Mouse (Mus musculus) intestine, embryonic 16.5 days (tissue): ENCODE data around the gene Phf2. TPM values are rescaled to one million over a fixed set of nuclear protein-coding genes. Genes with fewer than 3 reads are reported as not detected.

Experiments used
- ATAC-seq: fragments of 200-750 bp; cut with Nextera tagmentation; 2 replicates; pipeline ENCODE4 v1.8.0; 2017; ENCODE audit warnings: moderate TSS enrichment, moderate library complexity
- H3K27ac ChIP-seq: fragments of 300-500 bp; sonication (generic); 2 replicates; pipeline ENCODE4 v1.5.1; 2014; ENCODE audit warnings: mild to moderate bottlenecking, low read length
- H3K27me3 ChIP-seq: fragments of 300-500 bp; sonication (generic); replicated peaks from 2 replicates; pipeline ENCODE4 v1.6.1; 2014; ENCODE audit warnings: low read length, control low read depth, mixed read lengths; ENCODE audit not compliant: control insufficient read depth, insufficient read depth
- H3K36me3 ChIP-seq: fragments of 300-500 bp; sonication (generic); 2 replicates; pipeline ENCODE4 v1.6.1; 2014; ENCODE audit warnings: low read length, control low read depth; ENCODE audit not compliant: control insufficient read depth, insufficient read depth
- H3K4me1 ChIP-seq: fragments of 300-500 bp; sonication (generic); 2 replicates; pipeline ENCODE4 v1.6.1; 2014; ENCODE audit warnings: low read length, control low read depth, mixed read lengths; ENCODE audit not compliant: control insufficient read depth, insufficient read depth
- H3K4me2 ChIP-seq: fragments of 300-500 bp; sonication (generic); 2 replicates; pipeline ENCODE4 v1.6.1; 2014; ENCODE audit warnings: low read depth, low read length, control low read depth
- H3K4me3 ChIP-seq: fragments of 300-500 bp; sonication (generic); 2 replicates; pipeline ENCODE4 v1.5.1; 2014; ENCODE audit warnings: mild to moderate bottlenecking, low read length
- H3K9ac ChIP-seq: fragments of 300-500 bp; sonication (generic); 2 replicates; pipeline ENCODE4 v1.6.1; 2014; ENCODE audit warnings: low read depth, low read length
- H3K9me3 ChIP-seq: fragments of 300-500 bp; sonication (generic); 2 replicates; pipeline ENCODE4 v1.6.1; 2016; ENCODE audit warnings: low read length, control low read depth; ENCODE audit not compliant: control insufficient read depth
- WGBS: fragments of 180-500 bp; shearing (Covaris S2); extraction: QIAGEN DNeasy Blood & Tissue Kit; methylation state at CpG from one replicate; pipeline ENCODE4 v1.1.7; 2014; 5-methylcytosine and 5-hydroxymethylcytosine counted together
- polyA plus RNA-seq: library from polyadenylated mRNA; unstranded; fragments of >200 nt; fragmentation: Nextera tagmentation; extraction: Ambion mirVana; gene quantifications from 2 replicates; pipeline ENCODE4 v1.2.1, GENCODE M21; 2015

Gene Phf2
- polyA plus RNA-seq, 1 experiment from 2014 or later: 3.9 TPM

DNA sequence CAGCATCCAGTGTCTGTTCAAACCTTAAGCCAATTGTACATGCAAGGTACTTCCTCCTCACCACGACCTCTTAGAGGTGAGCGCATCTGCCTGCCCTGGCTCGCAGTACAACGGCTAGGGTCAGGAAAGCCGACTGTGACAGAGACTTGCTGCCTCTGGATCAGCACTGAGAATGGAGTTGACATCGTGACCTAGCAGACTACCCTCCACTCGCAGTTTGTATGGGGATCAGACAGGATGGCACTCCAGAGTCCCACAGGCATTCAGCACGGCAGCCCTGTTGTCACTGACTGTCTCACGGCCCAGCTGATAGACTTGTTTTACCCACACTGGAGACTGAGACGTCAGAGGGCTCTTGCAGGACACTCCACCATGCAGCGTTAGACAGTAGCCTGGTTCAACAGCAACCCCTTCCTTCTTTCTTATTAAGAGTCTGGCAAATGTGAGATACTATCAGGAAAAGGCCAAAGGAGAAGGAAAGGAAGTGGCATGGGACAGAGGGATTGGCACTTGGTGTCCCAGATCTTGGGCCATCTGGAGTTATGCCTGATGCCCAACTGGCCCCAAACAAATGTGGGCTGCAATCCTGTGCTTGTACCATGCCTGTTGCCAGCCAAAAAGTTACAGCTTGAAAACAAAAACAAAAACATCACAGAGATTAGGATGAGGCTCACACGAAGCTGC lies 6.1 kb downstream of the Phf2 start:
- no peaks in the 10 kb centered on the region for H3K9me3 ChIP-seq
- no peak overlapping the region for H3K27ac ChIP-seq
- H3K4me2 ChIP-seq: no peak overlapping the region
- H3K4me1 ChIP-seq: peaks cover 34% of the 10 kb centered on the region
- no peak overlapping the region for H3K9ac ChIP-seq
- H3K36me3 ChIP-seq: no peaks in the 10 kb centered on the region
- no peak overlapping the region for H3K4me3 ChIP-seq
- ATAC-seq: no peak
- H3K27me3 ChIP-seq: no peaks in the 10 kb centered on the region
- 73% methylated on average over 12 of the region's 12 CpGs for WGBS

DNA sequence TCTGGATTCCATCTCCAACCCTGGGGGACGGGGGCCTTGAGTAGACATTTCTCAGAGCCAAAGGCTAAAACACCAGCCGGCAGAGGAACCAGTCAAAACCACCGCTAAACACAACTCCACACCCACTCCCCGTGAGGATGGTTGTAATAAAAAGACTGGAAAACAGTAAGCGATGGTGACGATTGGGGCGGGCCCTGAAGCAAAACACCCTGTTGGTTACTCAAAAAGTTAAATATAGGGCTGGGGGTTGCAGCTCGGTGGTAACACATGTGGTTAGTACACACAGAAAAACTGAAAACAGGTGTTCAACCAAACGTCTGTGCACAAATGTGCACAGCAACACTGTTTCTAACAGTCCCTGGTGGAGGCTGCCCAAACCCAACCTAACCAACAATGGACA lies 7.4 kb downstream of the Phf2 start:
- Histone ChIP-seq H3K27ac (0 out of 2 replicates have a peak overlapping the region, but pooled peaks have one; percentile 24), H3K9me3 (no peaks in the 10 kb centered on the region), H3K9ac (no peak overlapping the region), H3K27me3 (no peaks in the 10 kb centered on the region), H3K4me1 (peaks cover 33% of the 10 kb centered on the region), H3K4me3 (no peak overlapping the region), H3K36me3 (no peaks in the 10 kb centered on the region), H3K4me2 (no peak overlapping the region)
- WGBS: 48% methylated on average over 9 of the region's 9 CpGs
- ATAC-seq: no peak

DNA sequence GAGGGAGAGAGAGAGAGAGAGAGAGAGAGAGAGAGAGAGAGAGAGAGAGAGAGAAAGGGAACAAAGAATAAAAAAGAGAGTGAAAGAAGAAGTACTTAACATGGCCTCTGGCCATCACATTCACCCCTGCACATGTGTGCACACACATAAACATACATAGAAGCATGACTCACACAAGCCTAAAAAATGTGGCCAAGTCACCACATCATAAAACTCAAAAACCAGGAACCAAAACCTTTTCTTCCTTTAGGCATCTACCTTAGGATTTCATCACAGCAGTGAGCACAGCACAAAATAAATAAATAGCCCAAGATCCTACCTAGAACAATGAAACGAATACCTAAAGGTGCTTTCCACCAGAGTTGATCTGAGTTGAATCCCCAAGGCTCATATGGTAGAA lies 9.0 kb downstream of the Phf2 start:
- ATAC-seq: no peak
- no peak overlapping the region for H3K27ac ChIP-seq
- H3K4me1 ChIP-seq: peaks cover 43% of the 10 kb centered on the region
- H3K4me3 ChIP-seq: no peak overlapping the region
- no peaks in the 10 kb centered on the region for H3K36me3 ChIP-seq
- H3K9ac ChIP-seq: no peak overlapping the region
- WGBS: 87% methylated on average over 1 of the region's 1 CpGs
- no peaks in the 10 kb centered on the region for H3K27me3 ChIP-seq
- no peaks in the 10 kb centered on the region for H3K9me3 ChIP-seq
- H3K4me2 ChIP-seq: no peak overlapping the region

DNA sequence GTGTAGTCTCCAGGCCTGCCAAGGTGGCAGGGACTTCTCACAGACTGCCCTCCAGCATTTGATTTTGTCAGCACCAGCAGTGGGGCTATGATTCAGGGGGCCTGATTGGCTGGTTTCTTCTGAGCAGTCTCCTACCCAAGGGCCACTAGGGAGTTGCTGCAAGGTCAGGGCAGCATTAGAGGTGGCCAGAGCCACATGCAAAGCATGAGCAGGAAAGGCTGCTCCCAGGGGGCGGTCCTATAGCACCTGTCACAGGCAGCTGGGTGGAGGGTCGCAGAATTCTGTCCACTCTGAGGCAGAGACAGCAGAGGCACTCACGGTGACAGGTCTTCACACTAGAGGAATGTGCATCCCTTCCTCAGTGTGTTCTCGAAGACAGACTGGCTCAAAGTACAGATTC lies 12.1 kb downstream of the Phf2 start:
- H3K27ac ChIP-seq: no peak overlapping the region
- no peaks in the 10 kb centered on the region for H3K36me3 ChIP-seq
- 0 out of 2 replicates have a peak overlapping the region, but pooled peaks have one; percentile 4 for H3K9ac ChIP-seq
- no peak overlapping the region for H3K4me3 ChIP-seq
- peaks cover 63% of the 10 kb centered on the region for H3K4me1 ChIP-seq
- no peaks in the 10 kb centered on the region for H3K9me3 ChIP-seq
- no peak overlapping the region for H3K4me2 ChIP-seq
- H3K27me3 ChIP-seq: no peaks in the 10 kb centered on the region
- no peak for ATAC-seq
- WGBS: 61% methylated on average over 4 of the region's 4 CpGs

DNA sequence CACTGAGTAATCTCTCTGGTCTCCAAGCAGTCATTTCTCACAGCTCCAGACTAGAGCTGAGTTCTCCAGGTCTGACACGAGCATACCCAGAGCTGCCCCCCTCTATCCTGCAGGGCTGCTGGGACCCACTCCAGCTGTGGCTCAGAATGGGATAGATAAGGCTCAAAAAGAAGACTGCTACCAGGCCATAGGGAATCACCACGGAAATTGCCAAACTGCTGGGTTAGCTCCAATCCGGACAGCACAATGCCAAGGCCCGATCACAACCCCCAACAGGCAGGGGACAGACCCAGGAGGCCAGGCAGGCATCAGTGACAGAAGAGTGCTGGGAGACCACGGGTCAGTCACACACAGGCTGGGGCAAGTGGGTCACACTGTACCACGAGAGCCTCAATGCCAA lies 12.9 kb downstream of the Phf2 start:
- peak overlapping the region; percentile 43; the same call in 1 of the 2 replicates for H3K9ac ChIP-seq
- no peaks in the 10 kb centered on the region for H3K9me3 ChIP-seq
- ATAC-seq: no peak
- 0 out of 2 replicates have a peak overlapping the region, but pooled peaks have one; percentile 25 for H3K27ac ChIP-seq
- peaks cover 61% of the 10 kb centered on the region for H3K4me1 ChIP-seq
- H3K4me3 ChIP-seq: no peak overlapping the region
- H3K4me2 ChIP-seq: no peak overlapping the region
- no peaks in the 10 kb centered on the region for H3K27me3 ChIP-seq
- WGBS: 69% methylated on average over 6 of the region's 6 CpGs
- H3K36me3 ChIP-seq: no peaks in the 10 kb centered on the region

DNA sequence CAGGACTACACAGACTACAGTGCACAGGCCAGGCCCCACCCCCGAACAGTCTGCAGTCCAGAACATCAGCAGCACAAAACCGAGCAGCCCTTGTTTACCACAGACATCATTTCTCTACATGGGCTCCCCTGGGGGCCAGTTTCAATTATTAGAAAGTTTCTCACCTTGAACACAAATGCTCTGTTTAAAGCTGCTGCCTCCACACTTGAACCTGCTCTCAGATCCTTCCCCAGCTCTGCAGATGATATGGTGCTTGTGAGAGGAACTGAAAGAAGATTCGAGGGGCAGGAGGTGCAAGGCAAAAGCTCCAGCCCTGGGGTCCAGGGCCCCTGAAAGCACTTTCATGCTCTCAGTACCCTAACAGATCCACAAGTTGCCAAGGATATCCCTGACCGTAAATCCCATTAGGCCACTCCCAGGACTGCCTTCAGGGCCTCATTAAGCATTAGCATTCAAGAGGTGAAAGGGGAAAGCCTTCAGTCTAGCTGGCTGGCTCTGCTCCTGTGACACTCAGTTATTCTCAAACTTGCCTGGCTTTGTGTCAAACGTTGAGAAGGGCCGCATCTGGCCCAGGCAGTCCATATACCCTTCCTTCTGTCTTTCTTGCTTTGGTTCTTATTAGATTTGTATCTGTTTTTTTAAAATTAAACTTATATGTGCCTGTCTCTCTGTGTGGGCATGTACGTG lies 13.5 kb downstream of the Phf2 start:
- Histone ChIP-seq H3K27ac (peak overlapping the region; percentile 49; the same call in 1 of the 2 replicates), H3K4me1 (peaks cover 65% of the 10 kb centered on the region)
- ATAC-seq: no peak

DNA sequence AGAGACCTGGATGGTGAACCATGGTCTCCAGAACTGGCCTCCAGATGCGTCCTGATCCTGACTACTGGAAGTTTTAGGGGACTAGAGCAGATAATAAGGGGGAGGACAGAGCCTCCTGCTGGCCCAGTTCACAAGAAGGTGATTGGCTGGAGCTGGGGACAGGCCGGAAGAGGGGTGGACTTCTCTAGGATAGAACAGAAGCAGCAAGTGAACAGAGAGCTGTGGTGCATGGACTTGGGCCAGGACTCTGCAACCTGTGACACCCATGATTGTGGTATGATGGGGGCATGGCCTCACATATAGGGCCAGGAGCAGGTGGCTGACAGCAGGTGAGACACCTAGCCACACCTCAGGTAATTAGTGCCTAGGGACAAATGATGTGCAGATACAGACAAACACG lies 17.0 kb downstream of the Phf2 start:
- peak overlapping the region; percentile 32 for H3K4me2 ChIP-seq
- no peak overlapping the region for H3K4me3 ChIP-seq
- H3K4me1 ChIP-seq: peaks cover 85% of the 10 kb centered on the region
- H3K27ac ChIP-seq: peak overlapping the region; percentile 91
- no peaks in the 10 kb centered on the region for H3K9me3 ChIP-seq
- H3K9ac ChIP-seq: no peak overlapping the region
- peak; percentile 78 for ATAC-seq
- H3K36me3 ChIP-seq: no peaks in the 10 kb centered on the region
- no peaks in the 10 kb centered on the region for H3K27me3 ChIP-seq
- WGBS: 35% methylated on average over 3 of the region's 3 CpGs

More for the DNA sequence above, 13.5 kb downstream of the Phf2 start:
- 44% methylated on average over 7 of the region's 7 CpGs for WGBS
- no peaks in the 10 kb centered on the region for H3K9me3 ChIP-seq
- H3K36me3 ChIP-seq: no peaks in the 10 kb centered on the region
- no peaks in the 10 kb centered on the region for H3K27me3 ChIP-seq
- no peak overlapping the region for H3K4me3 ChIP-seq
- H3K4me2 ChIP-seq: no peak overlapping the region
- 0 out of 2 replicates have a peak overlapping the region, but pooled peaks have one; percentile 43 for H3K9ac ChIP-seq

DNA sequence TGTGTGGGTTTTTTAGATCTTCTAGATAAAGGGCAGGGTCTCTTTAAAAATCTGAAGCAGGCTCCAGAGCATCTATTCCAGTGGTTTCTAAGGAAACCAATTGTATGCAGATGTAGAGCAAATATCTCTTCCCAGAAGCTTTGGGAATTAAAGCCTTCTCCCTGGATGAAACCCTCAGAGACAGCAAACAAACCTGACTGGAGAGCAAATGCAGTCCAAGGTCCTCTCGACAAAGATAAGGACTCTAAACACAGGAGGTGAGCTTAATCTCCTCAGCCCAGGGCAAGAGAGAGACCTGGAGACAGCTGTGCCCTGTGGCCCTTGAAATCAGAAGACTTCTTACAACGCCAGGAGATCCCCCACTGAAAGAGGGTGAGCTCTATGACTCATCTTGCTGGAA lies 17.4 kb downstream of the Phf2 start:
- 22% methylated on average over 2 of the region's 2 CpGs for WGBS
- Histone ChIP-seq H3K36me3 (no peaks in the 10 kb centered on the region), H3K27ac (peak overlapping the region; percentile 91), H3K4me1 (peaks cover 81% of the 10 kb centered on the region), H3K9ac (no peak overlapping the region), H3K4me2 (peak overlapping the region; percentile 32; the same call in 1 of the 2 replicates), H3K27me3 (no peaks in the 10 kb centered on the region), H3K4me3 (no peak overlapping the region), H3K9me3 (no peaks in the 10 kb centered on the region)
- peak; percentile 90 for ATAC-seq

DNA sequence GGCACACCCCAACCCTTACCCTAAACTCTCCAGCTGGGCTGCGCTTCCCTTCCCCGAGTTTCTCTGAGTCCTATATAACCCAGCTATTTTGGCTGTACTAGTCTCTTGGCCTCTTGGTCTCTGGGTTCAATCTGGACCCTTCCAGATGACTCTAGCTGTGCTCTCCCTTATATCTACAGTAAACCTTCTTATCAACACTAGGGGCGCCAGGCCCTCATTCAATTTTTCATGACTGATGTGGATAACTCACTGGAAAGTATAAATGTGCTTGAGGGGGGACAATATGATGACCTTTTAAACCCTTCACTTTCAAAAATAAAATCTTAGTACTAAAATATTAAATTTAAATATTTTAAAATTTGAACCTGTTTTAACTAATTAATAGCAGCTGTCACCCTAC lies 18.1 kb downstream of the Phf2 start:
- 47% methylated on average over 3 of the region's 3 CpGs for WGBS
- Histone ChIP-seq H3K9ac (no peak overlapping the region), H3K4me1 (peaks cover 74% of the 10 kb centered on the region), H3K4me2 (no peak overlapping the region), H3K4me3 (no peak overlapping the region), H3K9me3 (no peaks in the 10 kb centered on the region), H3K36me3 (no peaks in the 10 kb centered on the region), H3K27ac (no peak overlapping the region), H3K27me3 (no peaks in the 10 kb centered on the region)
- ATAC-seq: no peak
